Mouse (Mus musculus) bone marrow macrophage, adult 2 months (primary cell): ENCODE measurements around the gene Plekhg1.

ENCODE experiments used
- CTCF ChIP-seq: IDR thresholded peaks from 2 replicates; pipeline ENCODE4 v1.5.1; 2012; ENCODE audit warnings: low read depth, mild to moderate bottlenecking, low read length, moderate library complexity
- POLR2A ChIP-seq: IDR thresholded peaks from 2 replicates; pipeline ENCODE4 v1.6.1; 2012; ENCODE audit warnings: mild to moderate bottlenecking, low read depth, low read length, borderline replicate concordance

DNA sequence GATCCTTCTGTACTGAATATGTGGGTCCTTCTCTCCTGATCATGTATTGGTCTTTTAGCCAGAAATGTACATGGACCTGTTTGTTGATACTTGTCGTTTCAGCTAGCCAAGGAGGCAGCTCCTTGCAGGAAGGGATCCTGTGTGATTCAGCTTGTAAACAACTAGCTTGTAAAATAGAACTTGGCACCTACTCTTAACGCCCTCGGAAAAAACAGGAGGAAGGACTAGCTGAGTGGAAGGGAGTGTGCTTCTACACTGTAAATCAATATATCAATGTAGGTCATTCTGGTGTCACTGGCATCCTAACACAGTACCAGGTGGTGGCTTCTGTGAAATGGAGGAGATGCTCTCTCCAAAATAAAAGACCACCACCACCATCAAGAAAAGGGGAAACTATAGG is 157.9 kb downstream of the Plekhg1 start:
- TF ChIP-seq CTCF (no peak), POLR2A (no peak)
